Mouse (Mus musculus) cerebellum, adult 18-20 months (tissue): ENCODE results near the gene Cabp7.
A peak's percentile ranks its signal among the peaks of the same experiment; 100 is the strongest.

Source experiments
- DNase-seq, 2 experiments: peaks; one replicate each; pipeline ENCODE4 v3.0.0; 2021

Cabp7 gene

GRCm38 (mm10) chr11:4746733-4747132 lies at the start of gene Cabp7:
TSS of gene Cabp7 (minus strand) at chr11:4746778.
- peak in 1 of 2 experiments; percentile 21 for DNase-seq

- no peak for DNase-seq
Observed at GRCm38 (mm10) chr11:4793006-4793405, 46.4 kb upstream of the Cabp7 start.

- DNase-seq = no peak
Observed at GRCm38 (mm10) chr11:4791549-4791948, 45.0 kb upstream of the Cabp7 start.

GRCm38 (mm10) chr11:4789691-4790090 lies 43.1 kb upstream of the Cabp7 start:
- DNase-seq = no peak

- DNase-seq = no peak
Observed at GRCm38 (mm10) chr11:4784629-4785142, 38.1 kb upstream of the Cabp7 start.

GRCm38 (mm10) chr11:4783116-4783515 lies 36.5 kb upstream of the Cabp7 start:
- no peak for DNase-seq

GRCm38 (mm10) chr11:4780927-4781326 lies 34.3 kb upstream of the Cabp7 start:
- no peak for DNase-seq

- DNase-seq = peak; percentile 70 to 80
Observed at GRCm38 (mm10) chr11:4772925-4773324, 26.3 kb upstream of the Cabp7 start.

- DNase-seq = no peak
Observed at GRCm38 (mm10) chr11:4771756-4772155, 25.2 kb upstream of the Cabp7 start.

GRCm38 (mm10) chr11:4769881-4770280 lies 23.3 kb upstream of the Cabp7 start:
- no peak for DNase-seq

- DNase-seq = no peak
Observed at GRCm38 (mm10) chr11:4769293-4769692, 22.7 kb upstream of the Cabp7 start.

GRCm38 (mm10) chr11:4768399-4768798 lies 21.8 kb upstream of the Cabp7 start:
- DNase-seq = no peak

GRCm38 (mm10) chr11:4764476-4764875 lies 17.9 kb upstream of the Cabp7 start:
- peak; percentile 31 to 35 for DNase-seq

- DNase-seq = no peak
Observed at GRCm38 (mm10) chr11:4763631-4764030, 17.1 kb upstream of the Cabp7 start.

GRCm38 (mm10) chr11:4762511-4762910 lies 15.9 kb upstream of the Cabp7 start:
- DNase-seq = no peak

GRCm38 (mm10) chr11:4761991-4762390 lies 15.4 kb upstream of the Cabp7 start:
- no peak for DNase-seq

- no peak for DNase-seq
Observed at GRCm38 (mm10) chr11:4760438-4760837, 13.9 kb upstream of the Cabp7 start.

GRCm38 (mm10) chr11:4757789-4758158 lies 11.2 kb upstream of the Cabp7 start:
- DNase-seq = no peak

GRCm38 (mm10) chr11:4756984-4757788 lies 10.6 kb upstream of the Cabp7 start:
- DNase-seq = no peak

GRCm38 (mm10) chr11:4756460-4756859 lies 9.9 kb upstream of the Cabp7 start:
- DNase-seq = no peak

- DNase-seq = no peak
Observed at GRCm38 (mm10) chr11:4754867-4755266, 8.3 kb upstream of the Cabp7 start.

- no peak for DNase-seq
Observed at GRCm38 (mm10) chr11:4754036-4754435, 7.5 kb upstream of the Cabp7 start.

GRCm38 (mm10) chr11:4752836-4753235 lies 6.3 kb upstream of the Cabp7 start:
- DNase-seq = no peak

GRCm38 (mm10) chr11:4750263-4750662 lies 3.7 kb upstream of the Cabp7 start:
- DNase-seq = no peak

- DNase-seq = no peak
Observed at GRCm38 (mm10) chr11:4747285-4747684, 707 bp upstream of the Cabp7 start.
